Mouse (Mus musculus): ENCODE results near the gene Atad1.
"Not testable (repeated sequence)": the region's sequence is repeated elsewhere in the genome, so short reads cannot be mapped to it uniquely, and the experiment has no call there.

- TF ChIP-seq POLR2A, CTCF (IDR thresholded peaks at IDR 0.05; ENCODE audit: insufficient read depth, low read depth, low read length): not testable (repeated sequence)
These were observed 71.8 kb downstream of the Atad1 start for GRCm38 (mm10) chr19:32667830-32668229.
